Mouse (Mus musculus) kidney, embryonic 16.5 days (tissue): ENCODE measurements around the gene Mfn1. TPM values are rescaled to one million over a fixed set of nuclear protein-coding genes. Genes with fewer than 3 reads are reported as not detected.
A peak's percentile ranks its signal among the peaks of the same experiment; 100 is the strongest.

Experiments used
- ATAC-seq: fragments of 200-750 bp; cut with Nextera tagmentation; 2 replicates; pipeline ENCODE4 v1.8.0; 2017; ENCODE audit warnings: moderate TSS enrichment; ENCODE audit not compliant: low FRiP score, low TSS enrichment
- H3K27ac ChIP-seq: fragments of 300-500 bp; sonication (generic); 2 replicates; pipeline ENCODE4 v1.5.1; 2014; ENCODE audit warnings: low read length
- H3K27me3 ChIP-seq: fragments of 300-500 bp; sonication (generic); 2 replicates; pipeline ENCODE4 v1.6.1; 2014; ENCODE audit warnings: low read length, control low read depth, mixed read lengths; ENCODE audit not compliant: insufficient read depth
- H3K36me3 ChIP-seq: fragments of 300-500 bp; sonication (generic); 2 replicates; pipeline ENCODE4 v1.6.1; 2014; ENCODE audit warnings: low read length, control low read depth, mixed read lengths; ENCODE audit not compliant: insufficient read depth
- H3K4me1 ChIP-seq: fragments of 300-500 bp; sonication (generic); 2 replicates; pipeline ENCODE4 v1.6.1; 2014; ENCODE audit warnings: low read length, control low read depth, mixed read lengths; ENCODE audit not compliant: insufficient read depth
- H3K4me2 ChIP-seq: fragments of 300-500 bp; sonication (generic); replicated peaks from 2 replicates; pipeline ENCODE4 v1.6.1; 2014; ENCODE audit warnings: low read depth, low read length
- H3K4me3 ChIP-seq: fragments of 300-500 bp; sonication (generic); 2 replicates; pipeline ENCODE4 v1.5.1; 2014; ENCODE audit warnings: mild to moderate bottlenecking, low read length
- H3K9ac ChIP-seq: fragments of 300-500 bp; sonication (generic); replicated peaks from 2 replicates; pipeline ENCODE4 v1.6.1; 2014; ENCODE audit warnings: low read length
- H3K9me3 ChIP-seq: fragments of 300-500 bp; sonication (generic); 2 replicates; pipeline ENCODE4 v1.6.1; 2016; ENCODE audit warnings: low read length, control low read depth
- WGBS: fragments of 180-500 bp; shearing (Covaris S2); extraction: QIAGEN DNeasy Blood & Tissue Kit; methylation state at CpG from one replicate; pipeline ENCODE4 v1.1.7; 2014; 5-methylcytosine and 5-hydroxymethylcytosine counted together
- polyA plus RNA-seq: library from polyadenylated mRNA; unstranded; fragments of >200 nt; fragmentation: Nextera tagmentation; extraction: Ambion mirVana; gene quantifications from 2 replicates; pipeline ENCODE4 v1.2.1, GENCODE M21; 2015

Gene Mfn1
- 35.2 and 37.6 TPM in 2 replicates for polyA plus RNA-seq

DNA sequence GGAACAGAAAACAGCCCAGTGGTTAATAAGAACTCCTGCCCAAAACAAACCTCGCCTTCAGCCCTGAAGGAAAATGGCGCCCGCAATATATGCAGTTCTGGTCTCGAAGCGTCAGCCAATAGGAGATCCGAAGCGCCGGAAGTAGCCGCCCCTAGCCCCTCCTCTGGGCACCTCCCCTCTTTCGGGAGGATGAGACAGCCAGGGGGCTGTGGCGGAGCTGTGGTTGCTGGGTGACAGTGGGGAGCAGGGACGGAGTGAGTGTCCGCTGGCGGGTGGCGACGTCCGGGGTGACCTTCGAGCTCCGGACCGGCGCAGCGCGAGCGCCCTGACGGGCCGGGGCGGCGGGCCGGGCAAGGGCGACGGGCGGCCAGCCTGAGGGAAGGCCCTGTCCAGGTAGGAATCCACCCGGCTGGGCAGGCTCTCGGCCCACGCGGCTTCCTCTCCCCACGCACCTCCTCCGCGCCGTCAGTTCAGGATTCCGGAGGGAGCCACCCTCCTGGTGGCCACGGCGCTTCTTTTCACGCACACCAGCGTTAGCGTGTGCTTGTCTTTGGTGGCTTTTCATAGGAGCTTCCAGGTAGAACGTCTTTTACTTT, at the start of gene Mfn1:
Mfn1 (plus strand) TSS at position 163 of the 596 bp plus-strand sequence.
- peak within 1 kb of the TSS; percentile 58 for H3K27ac ChIP-seq
- H3K4me3 ChIP-seq, result peak within 1 kb of the TSS; percentile 77
- H3K27me3 ChIP-seq, result no peaks in the 10 kb centered on the region
- WGBS, result under 1% methylated on average over 46 of the region's 47 CpGs
- peaks cover 7% of the 10 kb centered on the region for H3K9me3 ChIP-seq
- peak within 1 kb of the TSS; percentile 69 for H3K4me2 ChIP-seq
- H3K36me3 ChIP-seq, result peaks cover 24% of the 10 kb centered on the region; the same call in 1 of the 2 replicates
- H3K4me1 ChIP-seq, result peaks cover 8% of the 10 kb centered on the region
- peak; percentile 99 for ATAC-seq
- peak within 1 kb of the TSS; percentile 78 for H3K9ac ChIP-seq

DNA sequence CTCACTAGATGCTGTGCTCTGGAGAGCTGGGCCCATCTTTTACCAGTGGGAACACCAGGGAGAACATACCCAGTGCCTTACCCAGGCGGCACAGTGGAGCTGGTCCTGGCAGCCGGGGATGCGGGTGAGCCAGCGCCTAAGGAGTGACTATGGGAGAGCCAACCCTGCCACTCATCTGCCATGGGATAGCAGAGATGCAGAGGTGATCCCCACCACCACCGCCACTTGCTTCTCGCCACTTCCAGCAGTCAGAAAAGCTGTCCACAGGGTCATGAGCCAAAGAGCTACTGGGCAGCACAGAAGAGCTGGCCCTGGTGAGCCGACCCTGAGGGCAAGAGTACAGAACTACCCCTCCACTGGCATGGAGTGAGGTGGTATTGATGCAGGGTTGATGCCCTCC, 49.3 kb upstream of the Mfn1 start:
- Histone ChIP-seq H3K27me3 (no peaks in the 10 kb centered on the region), H3K4me2 (no peak overlapping the region), H3K4me3 (no peak overlapping the region), H3K9me3 (no peaks in the 10 kb centered on the region), H3K27ac (no peak overlapping the region), H3K36me3 (no peaks in the 10 kb centered on the region), H3K9ac (no peak overlapping the region), H3K4me1 (no peaks in the 10 kb centered on the region)
- ATAC-seq, result no peak
- WGBS, result 94% methylated on average over 7 of the region's 7 CpGs

DNA sequence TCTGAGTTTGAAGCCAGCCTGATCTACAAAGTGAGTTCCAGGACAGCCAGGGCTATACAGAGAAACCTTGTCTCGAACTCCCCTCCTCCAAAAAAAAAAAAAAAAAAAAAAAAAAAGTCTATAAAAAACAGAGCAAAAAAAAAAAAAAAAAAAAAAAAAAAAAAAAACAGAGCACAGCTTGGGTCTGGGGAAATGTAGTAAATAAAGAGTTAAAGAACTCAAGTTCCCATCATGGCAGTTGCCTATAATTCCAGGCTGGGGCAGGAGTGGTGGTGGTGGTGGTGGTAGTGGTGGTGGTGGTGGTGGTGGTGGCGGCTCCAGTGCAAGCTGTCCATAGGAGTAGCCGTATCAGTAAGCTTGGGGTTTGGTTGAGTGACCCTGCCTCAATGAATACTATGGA, 46.2 kb upstream of the Mfn1 start:
- 93% methylated on average over 3 of the region's 3 CpGs for WGBS

DNA sequence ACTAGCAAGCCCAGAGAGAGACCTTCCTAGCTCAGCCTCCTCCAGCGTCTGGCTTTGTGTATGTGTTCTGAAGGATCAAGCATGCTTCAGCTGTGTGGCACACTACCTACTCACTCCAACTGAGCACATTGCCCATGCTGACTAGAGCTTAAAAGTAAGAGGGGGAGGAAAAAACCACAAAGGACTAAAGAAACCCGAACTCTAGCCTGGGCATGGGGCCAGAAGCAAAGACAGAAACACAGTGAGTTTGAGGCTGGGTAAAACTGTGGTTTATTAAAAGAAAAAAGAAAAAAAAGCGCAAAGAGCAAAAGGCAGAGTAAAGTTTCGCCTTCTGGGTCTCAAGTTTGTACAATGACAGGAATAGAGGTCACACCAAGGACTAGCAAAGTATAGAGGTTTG, 42.7 kb upstream of the Mfn1 start:
- Histone ChIP-seq H3K36me3 (no peaks in the 10 kb centered on the region), H3K27me3 (no peaks in the 10 kb centered on the region), H3K9ac (no peak overlapping the region), H3K4me2 (no peak overlapping the region), H3K9me3 (no peaks in the 10 kb centered on the region), H3K4me3 (no peak overlapping the region), H3K4me1 (no peaks in the 10 kb centered on the region), H3K27ac (no peak overlapping the region)
- WGBS, result 80% methylated on average over 4 of the region's 4 CpGs
- no peak for ATAC-seq

More for the DNA sequence above, 46.2 kb upstream of the Mfn1 start:
- H3K4me1 ChIP-seq, result no peaks in the 10 kb centered on the region
- no peak for ATAC-seq
- H3K9ac ChIP-seq, result no peak overlapping the region
- H3K4me3 ChIP-seq, result no peak overlapping the region
- no peak overlapping the region for H3K27ac ChIP-seq
- no peak overlapping the region for H3K4me2 ChIP-seq
- H3K9me3 ChIP-seq, result no peaks in the 10 kb centered on the region
- H3K27me3 ChIP-seq, result no peaks in the 10 kb centered on the region
- H3K36me3 ChIP-seq, result no peaks in the 10 kb centered on the region

DNA sequence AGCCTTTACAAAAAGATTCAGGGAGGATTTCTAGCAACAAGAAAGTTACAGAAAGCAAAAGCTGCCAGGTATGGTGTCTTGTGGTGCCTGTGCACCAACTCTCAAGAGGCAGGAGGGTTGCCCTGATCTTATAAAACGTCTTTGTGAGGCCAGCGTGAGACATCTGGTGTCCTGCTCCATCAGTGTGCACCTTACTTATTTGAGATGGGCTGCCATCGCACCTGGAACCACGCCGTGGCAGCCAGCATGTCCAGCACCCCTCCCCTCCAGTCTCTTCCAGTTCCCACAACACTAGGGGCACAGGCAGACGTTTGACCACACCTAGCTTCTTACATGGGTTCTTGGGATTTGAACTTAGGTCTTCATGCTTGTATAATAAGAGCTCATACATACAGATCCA, 41.1 kb upstream of the Mfn1 start:
- no peak for ATAC-seq
- Histone ChIP-seq H3K4me2 (no peak overlapping the region), H3K9ac (no peak overlapping the region), H3K4me3 (no peak overlapping the region), H3K4me1 (no peaks in the 10 kb centered on the region), H3K27me3 (no peaks in the 10 kb centered on the region), H3K36me3 (no peaks in the 10 kb centered on the region), H3K27ac (no peak overlapping the region), H3K9me3 (no peaks in the 10 kb centered on the region)
- 81% methylated on average over 6 of the region's 6 CpGs for WGBS

DNA sequence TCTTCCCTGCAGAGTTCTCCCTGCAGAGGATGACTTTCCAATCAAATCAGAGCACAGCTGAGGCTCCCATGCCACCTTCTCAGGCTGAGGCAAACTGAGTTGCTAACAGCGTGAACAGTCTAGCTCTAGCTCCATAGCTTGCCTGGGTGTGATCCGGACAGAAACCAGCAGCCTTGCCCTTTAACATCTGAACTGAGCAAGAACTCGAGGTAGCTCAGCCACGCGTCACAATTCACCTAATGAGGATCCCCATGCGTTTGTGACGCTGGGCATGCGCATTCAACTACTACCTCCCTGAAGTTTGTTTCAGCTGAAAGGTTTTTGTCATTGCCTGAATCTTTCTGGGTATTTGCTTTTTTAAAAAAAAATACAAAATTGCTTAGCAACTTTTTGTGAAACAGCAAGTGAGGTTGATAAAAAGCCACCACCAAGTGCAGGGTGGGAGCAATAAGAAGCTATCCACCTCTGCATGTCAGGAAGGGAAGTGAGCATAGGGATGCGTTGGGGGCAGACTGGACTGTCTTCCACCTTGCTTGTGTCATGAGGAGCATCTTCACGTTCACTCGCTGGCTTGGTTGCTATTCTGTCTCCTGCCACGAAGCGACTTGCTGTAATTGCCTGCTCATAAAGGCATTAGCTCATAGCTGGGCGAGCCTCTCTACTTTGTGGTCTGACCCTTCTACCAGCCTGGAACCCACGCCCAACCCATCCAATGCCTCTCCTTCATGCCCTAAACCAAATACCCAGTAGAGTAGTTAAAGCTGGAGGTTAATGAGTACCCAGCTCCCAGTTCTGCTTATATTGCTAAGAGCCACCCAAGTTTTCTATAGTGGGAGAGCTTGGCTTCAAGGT, 39.0 kb upstream of the Mfn1 start:
- no peak overlapping the region for H3K4me3 ChIP-seq
- no peak overlapping the region for H3K4me2 ChIP-seq
- H3K36me3 ChIP-seq, result no peaks in the 10 kb centered on the region
- no peak overlapping the region for H3K27ac ChIP-seq
- 59% methylated on average over 15 of the region's 15 CpGs for WGBS
- H3K9ac ChIP-seq, result no peak overlapping the region
- H3K27me3 ChIP-seq, result no peaks in the 10 kb centered on the region
- no peaks in the 10 kb centered on the region for H3K4me1 ChIP-seq
- H3K9me3 ChIP-seq, result no peaks in the 10 kb centered on the region
- ATAC-seq, result 0 out of 2 replicates have a peak, but pooled peaks have one; percentile 51

DNA sequence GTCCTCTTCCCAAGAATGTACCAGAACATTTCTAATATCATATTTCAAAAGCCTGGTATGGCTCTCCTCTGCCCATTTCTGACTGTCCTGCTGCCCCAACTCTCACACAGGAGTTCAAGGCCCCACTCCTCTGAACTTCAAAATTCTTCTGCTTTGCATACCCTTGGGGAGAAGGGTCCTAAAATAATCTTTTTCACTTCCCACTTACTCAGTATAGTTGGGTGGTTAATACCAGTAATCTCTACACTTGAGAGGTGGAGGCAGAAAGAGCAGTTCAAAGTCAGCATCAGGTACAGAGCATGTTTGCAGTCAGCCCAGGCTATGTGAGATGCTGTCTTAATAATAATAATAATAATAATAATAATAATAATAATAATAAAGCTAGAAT, 38.3 kb upstream of the Mfn1 start:
- Histone ChIP-seq H3K4me1 (no peaks in the 10 kb centered on the region), H3K36me3 (no peaks in the 10 kb centered on the region), H3K9ac (no peak overlapping the region), H3K4me2 (no peak overlapping the region), H3K27me3 (no peaks in the 10 kb centered on the region), H3K4me3 (no peak overlapping the region), H3K27ac (no peak overlapping the region), H3K9me3 (no peaks in the 10 kb centered on the region)
- no peak for ATAC-seq

DNA sequence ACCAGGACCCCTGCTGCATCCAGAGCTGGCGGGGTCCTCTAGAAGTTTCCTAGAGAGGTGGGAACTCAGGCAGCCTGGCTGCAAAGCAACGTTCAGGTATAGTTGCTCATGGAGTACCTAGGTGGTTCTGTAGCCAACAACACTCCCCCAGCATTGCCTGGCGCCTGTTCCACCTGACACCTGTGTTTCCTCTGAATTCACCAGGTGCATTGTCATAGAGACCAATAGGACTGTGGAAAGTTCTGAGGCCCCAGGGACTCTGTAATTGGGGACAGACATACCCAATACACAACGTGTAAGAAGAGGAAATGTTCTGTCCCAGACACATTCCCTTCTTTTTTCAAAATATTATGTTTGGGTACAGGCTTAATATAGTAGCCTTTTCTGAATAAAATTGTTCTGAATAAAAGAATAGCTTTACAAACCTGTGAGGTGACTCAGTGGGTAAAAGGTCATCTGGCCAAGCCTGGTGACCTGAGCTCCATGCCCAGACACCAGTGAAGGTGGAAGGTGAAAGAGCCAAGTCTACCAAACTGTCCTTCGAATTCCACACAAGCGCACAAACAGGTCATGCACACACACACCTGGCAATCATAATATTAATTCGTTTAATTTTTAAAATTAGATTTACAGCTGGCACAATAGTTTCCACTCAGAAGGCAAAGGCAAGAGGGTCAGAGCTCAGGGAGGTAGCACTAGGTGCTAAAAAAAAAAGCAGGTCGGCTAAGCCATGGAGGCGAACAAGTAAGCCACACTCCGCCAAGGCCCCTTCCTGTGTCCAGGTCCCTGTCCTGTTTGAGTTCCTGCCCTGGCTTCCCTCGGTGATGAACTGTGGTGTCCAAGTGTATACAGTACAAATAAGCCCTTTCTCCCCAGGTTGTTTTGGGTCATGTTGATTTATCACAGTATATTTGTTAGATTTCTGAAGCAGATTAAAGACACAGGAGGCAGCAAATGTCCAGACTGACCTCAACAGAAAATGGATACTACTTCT, 36.9 kb upstream of the Mfn1 start, which contains the start of gene Kcnmb3:
Kcnmb3 (minus strand) TSS at position 135 of the 994 bp plus-strand sequence.
- 79% methylated on average over 11 of the region's 11 CpGs for WGBS
- Histone ChIP-seq H3K4me1 (no peaks in the 10 kb centered on the region), H3K9me3 (no peaks in the 10 kb centered on the region), H3K27ac (no peak within 1 kb of the TSS), H3K9ac (no peak within 1 kb of the TSS), H3K4me2 (no peak within 1 kb of the TSS), H3K36me3 (no peaks in the 10 kb centered on the region), H3K27me3 (no peaks in the 10 kb centered on the region), H3K4me3 (no peak within 1 kb of the TSS)
- ATAC-seq, result no peak

DNA sequence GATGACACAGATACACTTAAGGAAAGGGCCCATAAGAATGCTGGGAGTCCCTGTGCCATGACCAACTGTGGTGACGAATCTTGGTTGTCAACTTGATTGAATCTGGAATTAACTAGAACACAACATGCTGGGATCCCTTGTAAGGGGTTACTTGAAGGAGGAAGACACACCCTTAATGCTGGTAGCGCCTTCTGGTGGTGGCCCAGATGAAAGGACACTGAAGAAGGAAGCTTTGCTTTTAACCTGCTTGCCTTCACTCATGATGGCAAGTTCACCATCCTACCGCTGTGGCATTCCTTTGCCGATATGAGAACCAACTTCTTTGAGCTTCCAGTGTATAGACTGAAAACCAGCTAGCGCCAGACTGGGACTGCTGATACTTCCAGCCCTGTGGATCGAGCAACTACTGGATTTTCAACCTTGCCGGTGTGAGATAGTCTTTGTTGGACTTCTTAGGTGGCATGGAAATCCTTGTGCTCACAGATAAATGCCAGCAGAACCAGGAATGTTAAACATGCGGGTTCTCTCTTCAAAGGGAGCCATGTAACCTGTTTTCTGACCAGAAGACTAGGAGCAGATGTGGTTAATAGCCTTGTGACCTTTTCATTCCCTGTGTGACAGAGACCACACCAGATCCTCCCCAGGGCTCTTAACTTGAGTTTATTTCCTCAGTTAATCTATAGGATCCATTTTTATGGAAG, 34.7 kb upstream of the Mfn1 start:
- Histone ChIP-seq H3K27ac (no peak overlapping the region), H3K9ac (no peak overlapping the region), H3K4me3 (no peak overlapping the region), H3K4me2 (no peak overlapping the region), H3K9me3 (no peaks in the 10 kb centered on the region), H3K4me1 (no peaks in the 10 kb centered on the region), H3K27me3 (no peaks in the 10 kb centered on the region), H3K36me3 (no peaks in the 10 kb centered on the region)
- no peak for ATAC-seq
- 88% methylated on average over 8 of the region's 8 CpGs for WGBS
